Mouse (Mus musculus): ENCODE data around the gene Cbfb. TPM values are rescaled to one million over a fixed set of nuclear protein-coding genes. Genes with fewer than 3 reads are reported as not detected.
A peak's percentile ranks its signal among the peaks of the same experiment; 100 is the strongest.

The Cbfb gene
- total and polyA plus RNA-seq, 3 experiments: 32.5 to 37.9 TPM; not detected in 1

- H3K9ac ChIP-seq (ENCODE audit: control insufficient read depth, low read depth, low read length, poor library complexity, severe bottlenecking): no peak overlapping the region
- peaks cover 0 to 2% of the 10 kb centered on the region in 2 experiments; a peak in 2 of 4 replicates for H3K27me3 ChIP-seq (ENCODE audit: control insufficient read depth in 1 of 2, insufficient read depth in 2 of 2, low read length in 2 of 2)
- no peaks in the 10 kb centered on the region for H3K9me3 ChIP-seq (replicated peaks; ENCODE audit: insufficient read depth, low read length)
- H3K36me3 ChIP-seq (ENCODE audit: control insufficient read depth in 1 of 2, insufficient read depth in 2 of 2, low read length in 2 of 2): no peaks in the 10 kb centered on the region
- H3K27ac ChIP-seq (ENCODE audit: control insufficient read depth, low read depth, low read length): no peak overlapping the region
- H3K4me3 ChIP-seq (ENCODE audit: control insufficient read depth in 1 of 2, insufficient read depth in 1 of 2, low read depth in 2 of 2, low read length in 2 of 2): no peak overlapping the region
- 0 out of 4 replicates have a peak, but pooled peaks cover 0 to 2% of the 10 kb centered on the region in 2 experiments for H3K4me1 ChIP-seq (ENCODE audit: control insufficient read depth in 1 of 2, insufficient read depth in 2 of 2, low read length in 2 of 2)
- peak; percentile 34 for DNase-seq (ENCODE audit: low read depth, low spot score)
- TF ChIP-seq SIN3A (IDR thresholded peaks at IDR 0.05; ENCODE audit: low read length) (no peak), ZKSCAN1 (IDR thresholded peaks at IDR 0.05; ENCODE audit: low read depth, low read length) (no peak), POLR2AphosphoS2 (IDR thresholded peaks at IDR 0.05; ENCODE audit: low read length) (no peak), MAZ (IDR thresholded peaks at IDR 0.05; ENCODE audit: low read depth, low read length) (no peak), TBP (IDR thresholded peaks at IDR 0.05; ENCODE audit: low read depth, low read length) (no peak), BHLHE40 (IDR thresholded peaks at IDR 0.05; ENCODE audit: borderline replicate concordance, low read depth, low read length) (no peak), GATA1 (IDR thresholded peaks at IDR 0.05; ENCODE audit: low read depth, low read length) (no peak), MAFK (IDR thresholded peaks at IDR 0.05; ENCODE audit: borderline replicate concordance, low read depth, low read length) (no peak), MEF2A (IDR thresholded peaks at IDR 0.05; ENCODE audit: extremely low read depth, insufficient replicate concordance, low read depth, low read length, poor library complexity, severe bottlenecking) (no peak), RAD21 (IDR thresholded peaks at IDR 0.05; ENCODE audit: low read depth, low read length) (no peak), ELF1 (IDR thresholded peaks at IDR 0.05; ENCODE audit: low read depth, low read length) (no peak)
- H3K79me2 ChIP-seq (ENCODE audit: control insufficient read depth, insufficient read depth, low read length, poor library complexity): no peaks in the 10 kb centered on the region
Observed at GRCm38 (mm10) chr8:105158084-105158483, 12.4 kb upstream of the Cbfb start.

DNA sequence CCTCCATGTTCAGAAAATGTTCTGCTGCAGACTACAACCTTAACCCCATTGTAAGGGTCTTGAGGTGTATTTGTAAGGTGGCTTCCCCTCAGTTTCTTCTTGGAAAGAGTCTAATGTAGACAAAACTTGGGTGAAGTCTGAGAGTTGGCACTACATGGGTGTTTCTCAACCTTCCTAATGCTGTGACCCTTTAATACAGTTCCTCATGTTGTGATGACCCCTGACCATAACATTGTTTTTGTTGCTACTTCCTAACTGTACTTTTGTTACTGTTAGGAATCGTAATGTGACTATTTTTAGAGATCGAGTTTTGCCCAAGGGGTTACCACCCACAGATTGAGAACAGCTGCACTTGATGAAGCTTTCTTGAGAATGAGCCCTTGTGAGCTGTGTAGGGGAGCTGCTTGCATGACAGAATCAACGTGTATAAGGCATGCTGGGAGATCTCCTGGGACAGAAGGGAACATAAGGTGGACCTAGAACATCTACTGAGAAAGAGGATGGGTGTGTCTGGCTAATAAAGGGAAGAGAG is 9.3 kb upstream of the Cbfb start:
- no peaks in the 10 kb centered on the region for H3K9me3 ChIP-seq (replicated peaks; ENCODE audit: insufficient read depth, low read length)
- no peaks in the 10 kb centered on the region for H3K4me1 ChIP-seq (ENCODE audit: control insufficient read depth in 1 of 2, insufficient read depth in 2 of 2, low read length in 2 of 2)
- no peak for DNase-seq (ENCODE audit: low read depth, low spot score)
- H3K36me3 ChIP-seq (ENCODE audit: control insufficient read depth in 1 of 2, insufficient read depth in 2 of 2, low read length in 2 of 2): no peaks in the 10 kb centered on the region
- peaks cover 0 to 2% of the 10 kb centered on the region in 2 experiments; a peak in 2 of 4 replicates for H3K27me3 ChIP-seq (ENCODE audit: control insufficient read depth in 1 of 2, insufficient read depth in 2 of 2, low read length in 2 of 2)
- H3K9ac ChIP-seq (ENCODE audit: control insufficient read depth, low read depth, low read length, poor library complexity, severe bottlenecking): no peak overlapping the region
- H3K27ac ChIP-seq (ENCODE audit: control insufficient read depth, low read depth, low read length): no peak overlapping the region
- no peaks in the 10 kb centered on the region for H3K79me2 ChIP-seq (ENCODE audit: control insufficient read depth, insufficient read depth, low read length, poor library complexity)
- H3K4me3 ChIP-seq (ENCODE audit: control insufficient read depth in 1 of 2, insufficient read depth in 1 of 2, low read depth in 2 of 2, low read length in 2 of 2): no peak overlapping the region
- TF ChIP-seq MAX (IDR thresholded peaks at IDR 0.05; ENCODE audit: low read length) (no peak), SIN3A (IDR thresholded peaks at IDR 0.05; ENCODE audit: low read length) (no peak), MAFK (IDR thresholded peaks at IDR 0.05; ENCODE audit: borderline replicate concordance, low read depth, low read length) (no peak), GATA1 (IDR thresholded peaks at IDR 0.05; ENCODE audit: low read depth, low read length) (no peak), MEF2A (IDR thresholded peaks at IDR 0.05; ENCODE audit: extremely low read depth, insufficient replicate concordance, low read depth, low read length, poor library complexity, severe bottlenecking) (no peak), TCF12 (IDR thresholded peaks at IDR 0.05; ENCODE audit: low read depth, low read length) (no peak)

Measured in MEL (cell line).